Mouse (Mus musculus) neural tube, embryonic 12.5 days (tissue): ENCODE measurements around the gene Nae1. TPM values are rescaled to one million over a fixed set of nuclear protein-coding genes. Genes with fewer than 3 reads are reported as not detected.
"Not testable (repeated sequence)": the region's sequence is repeated elsewhere in the genome, so short reads cannot be mapped to it uniquely, and the experiment has no call there.

Experiments used
- ATAC-seq: fragments of 200-750 bp; cut with Nextera tagmentation; 2 replicates; pipeline ENCODE4 v1.8.0; 2017; ENCODE audit warnings: low read depth, mild to moderate bottlenecking, moderate TSS enrichment, moderate library complexity; ENCODE audit not compliant: low FRiP score
- H3K27ac ChIP-seq: fragments of 300-500 bp; sonication (generic); 2 replicates; pipeline ENCODE4 v1.5.1; 2016
- H3K27me3 ChIP-seq: fragments of 300-500 bp; sonication (generic); replicated peaks from 2 replicates; pipeline ENCODE4 v1.6.1; 2016; ENCODE audit warnings: mild to moderate bottlenecking
- H3K36me3 ChIP-seq: fragments of 300-500 bp; sonication (generic); 2 replicates; pipeline ENCODE4 v1.6.1; 2016; ENCODE audit warnings: mild to moderate bottlenecking
- H3K4me1 ChIP-seq: fragments of 300-500 bp; sonication (generic); 2 replicates; pipeline ENCODE4 v1.6.1; 2016
- H3K4me2 ChIP-seq: fragments of 300-500 bp; sonication (generic); replicated peaks from 2 replicates; pipeline ENCODE4 v1.6.1; 2016; ENCODE audit warnings: mild to moderate bottlenecking
- H3K4me3 ChIP-seq: fragments of 300-500 bp; sonication (generic); 2 replicates; pipeline ENCODE4 v1.5.1; 2016
- H3K9ac ChIP-seq: fragments of 300-500 bp; sonication (generic); 2 replicates; pipeline ENCODE4 v1.6.1; 2016; ENCODE audit warnings: mild to moderate bottlenecking
- H3K9me3 ChIP-seq: fragments of 300-500 bp; sonication (generic); 2 replicates; pipeline ENCODE4 v1.6.1; 2016; ENCODE audit warnings: mild to moderate bottlenecking
- WGBS: fragments of 180-500 bp; shearing (Covaris S2); methylation state at CpG from one replicate; pipeline ENCODE4 v1.1.7; 2016; 5-methylcytosine and 5-hydroxymethylcytosine counted together
- polyA plus RNA-seq: library from polyadenylated mRNA; unstranded; fragments of >200 nt; fragmentation: Nextera tagmentation; extraction: Ambion mirVana; gene quantifications from 2 replicates; pipeline ENCODE4 v1.2.1, GENCODE M21; 2016

The Nae1 gene
- 112 and 124 TPM in 2 replicates for polyA plus RNA-seq

DNA sequence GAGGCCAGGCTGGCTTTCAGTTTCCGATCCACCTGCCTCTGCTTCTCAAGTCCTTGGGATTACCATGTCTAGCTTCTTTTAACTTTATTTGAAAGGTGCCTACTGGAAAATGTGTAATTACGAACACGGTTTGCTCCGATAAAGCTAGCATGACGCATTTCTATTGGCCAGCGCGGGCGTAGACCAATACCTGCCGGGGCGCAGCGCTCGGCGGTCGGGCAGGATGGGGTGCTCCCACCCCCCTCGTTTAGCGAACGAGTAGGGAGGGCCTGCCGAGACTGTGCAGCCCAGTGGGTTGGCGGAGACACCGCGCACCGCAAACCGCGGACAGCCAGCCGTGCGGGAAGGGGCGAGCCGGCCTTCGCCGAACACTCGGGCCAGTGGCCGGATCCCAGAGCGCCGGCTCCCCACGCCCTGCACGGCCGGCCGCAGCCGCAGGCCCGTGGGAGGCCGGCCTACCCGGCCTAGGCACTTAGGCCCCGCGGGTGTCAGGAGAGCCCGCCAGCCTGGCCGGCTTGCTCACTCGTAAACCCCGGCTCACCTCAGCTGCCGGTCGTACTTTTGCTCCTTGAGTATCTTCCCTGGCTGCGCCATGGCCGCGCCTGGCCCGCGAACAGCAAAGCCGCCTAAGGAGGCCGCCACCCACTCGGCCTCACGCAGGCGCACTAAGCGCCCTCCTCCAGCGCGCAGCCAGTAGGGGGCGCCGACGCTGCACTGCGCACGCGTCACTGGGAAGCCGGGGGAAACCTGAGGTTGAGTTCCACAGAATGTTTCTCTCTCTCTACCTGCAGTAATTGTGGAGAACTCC, at the start of gene Nae1, which contains the start of gene Car7:
Nae1 (minus strand) TSS at position 667 of the 808 bp plus-strand sequence.
Car7 (plus strand) TSS at position 719 of the 808 bp plus-strand sequence.
- WGBS, result under 1% methylated on average over 70 of the region's 70 CpGs
- peaks cover 7% of the 10 kb centered on the region for H3K27me3 ChIP-seq
- H3K27ac ChIP-seq, result peak within 1 kb of the TSS; percentile 38; the same call in 1 of the 2 replicates
- H3K4me3 ChIP-seq, result peak within 1 kb of the TSS; percentile 86
- H3K9ac ChIP-seq, result peak within 1 kb of the TSS; percentile 89
- peaks cover 14% of the 10 kb centered on the region for H3K36me3 ChIP-seq
- H3K4me1 ChIP-seq, result peaks cover 15% of the 10 kb centered on the region; the same call in 1 of the 2 replicates
- H3K4me2 ChIP-seq, result peak within 1 kb of the TSS; percentile 72
- ATAC-seq, result peak; percentile 98
- H3K9me3 ChIP-seq, result no peaks in the 10 kb centered on the region

DNA sequence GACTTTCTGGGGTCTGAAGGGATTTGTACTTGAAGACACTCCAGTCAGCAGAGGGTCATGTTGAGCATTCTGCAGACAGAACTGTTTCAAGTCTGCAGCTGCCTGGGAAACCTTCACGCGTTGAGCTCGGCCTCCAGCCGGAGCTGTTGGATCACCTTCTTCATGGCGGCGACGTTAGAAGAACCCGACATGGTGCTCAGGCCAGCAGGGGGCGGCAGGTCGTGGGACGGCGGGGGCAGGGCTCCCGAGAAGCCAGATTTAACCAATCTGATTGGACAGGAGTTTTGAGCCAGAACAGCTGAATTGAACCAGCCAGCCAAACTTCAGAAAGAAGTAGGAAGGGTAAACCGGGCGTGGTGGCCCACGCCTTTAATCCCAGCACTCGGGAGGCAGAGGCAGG, 43.2 kb upstream of the Nae1 start:
- H3K4me2 ChIP-seq, result not testable (repeated sequence)

DNA sequence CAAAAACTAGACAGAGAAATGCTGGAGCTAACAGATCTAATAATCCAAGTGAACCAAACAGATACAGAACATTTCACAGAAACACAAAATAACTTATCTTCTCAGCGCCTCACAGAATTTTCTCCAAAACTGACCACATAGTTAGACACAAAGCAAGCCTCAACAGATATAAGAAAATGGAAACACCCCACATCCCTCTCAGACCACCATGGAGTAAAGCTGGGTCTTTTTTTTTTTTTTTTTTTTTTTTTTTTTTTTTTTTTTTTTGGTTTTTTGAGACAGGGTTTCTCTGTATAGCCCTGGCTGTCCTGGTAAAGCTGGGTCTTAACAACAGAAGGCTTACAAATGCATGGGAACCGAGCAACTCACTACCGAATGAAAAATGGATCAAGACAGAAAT, 42.4 kb upstream of the Nae1 start:
- Histone ChIP-seq H3K4me2 (no peak overlapping the region), H3K9ac (no peak overlapping the region), H3K27me3 (no peaks in the 10 kb centered on the region), H3K36me3 (no peaks in the 10 kb centered on the region), H3K9me3 (no peaks in the 10 kb centered on the region), H3K4me3 (no peak overlapping the region), H3K4me1 (no peaks in the 10 kb centered on the region), H3K27ac (no peak overlapping the region)
- 90% methylated on average over 3 of the region's 3 CpGs for WGBS
- ATAC-seq, result no peak

More for the DNA sequence above, 43.2 kb upstream of the Nae1 start:
- not testable (repeated sequence) for H3K27ac ChIP-seq, H3K9ac ChIP-seq, H3K27me3 ChIP-seq, H3K4me3 ChIP-seq, ATAC-seq, H3K9me3 ChIP-seq, H3K4me1 ChIP-seq, H3K36me3 ChIP-seq
- WGBS, result 78% methylated on average over 17 of the region's 17 CpGs

DNA sequence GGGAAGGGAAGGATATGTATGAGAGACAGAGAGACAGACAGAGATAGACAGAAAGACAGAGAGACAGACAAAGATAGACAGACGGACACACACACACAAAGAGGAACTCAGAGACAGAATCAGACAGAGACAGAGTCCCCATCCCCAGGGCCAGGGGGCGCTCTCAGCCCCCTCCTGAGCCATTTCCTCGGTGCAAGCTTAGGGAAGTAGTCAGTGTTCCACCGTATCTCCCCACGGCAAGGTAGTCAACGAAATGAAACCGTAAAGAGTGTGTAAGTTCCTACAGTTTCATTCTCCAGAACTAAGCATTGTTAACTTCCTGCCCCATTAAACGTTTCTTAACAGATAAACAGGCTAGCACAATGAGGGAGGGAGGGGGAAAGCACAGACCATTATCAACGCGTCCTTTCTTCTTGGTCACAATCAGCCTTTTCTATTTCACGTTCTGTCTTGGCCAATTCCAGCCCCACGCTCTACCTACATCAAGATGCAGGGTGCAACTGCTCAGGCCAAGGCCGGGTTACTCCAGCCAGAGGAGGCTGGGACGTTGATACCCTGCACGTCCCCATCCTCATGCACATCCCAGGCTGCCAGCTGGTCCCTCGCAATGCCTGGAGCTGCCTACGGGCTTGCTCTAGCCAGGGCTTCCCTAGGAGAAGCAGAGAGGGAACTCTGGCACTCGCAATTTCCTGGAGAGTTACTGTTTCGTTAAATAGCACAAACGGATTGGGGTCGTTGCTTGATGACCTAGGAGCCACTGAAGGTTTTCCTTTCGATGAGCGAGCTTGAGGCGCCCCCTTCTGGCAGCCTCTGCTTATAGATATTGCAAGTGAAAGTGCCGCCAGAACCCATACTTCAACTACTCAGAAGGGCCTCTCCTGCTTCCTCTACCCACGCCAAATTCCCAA, 36.3 kb upstream of the Nae1 start:
- peak; percentile 76 for ATAC-seq
- H3K36me3 ChIP-seq, result no peaks in the 10 kb centered on the region
- H3K27ac ChIP-seq, result no peak overlapping the region
- 6% methylated on average over 26 of the region's 26 CpGs for WGBS
- H3K9ac ChIP-seq, result peak overlapping the region; percentile 48
- H3K4me3 ChIP-seq, result peak overlapping the region; percentile 33
- H3K27me3 ChIP-seq, result no peaks in the 10 kb centered on the region
- no peaks in the 10 kb centered on the region for H3K9me3 ChIP-seq
- no peaks in the 10 kb centered on the region; the same call in 1 of the 2 replicates for H3K4me1 ChIP-seq
- H3K4me2 ChIP-seq, result peak overlapping the region; percentile 63

DNA sequence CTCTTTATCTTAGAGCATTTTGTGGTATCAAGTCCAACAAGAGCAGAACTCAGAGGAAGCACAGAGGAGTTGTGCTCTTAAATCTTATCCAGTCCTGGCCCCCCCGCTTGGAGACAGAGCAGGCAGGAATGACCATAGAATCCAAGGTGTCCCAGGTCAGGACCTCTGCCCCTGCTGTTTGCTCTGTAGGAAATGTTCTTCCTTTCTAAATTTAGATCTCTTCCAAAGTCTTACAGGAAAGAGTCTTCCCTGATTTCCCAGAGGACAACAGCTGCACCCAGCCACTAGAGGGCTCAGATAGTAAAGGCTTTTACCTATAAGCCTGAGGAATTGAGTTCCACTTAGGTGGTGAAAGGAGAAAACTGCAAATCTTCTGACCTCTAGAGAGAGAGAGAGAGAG, 35.1 kb upstream of the Nae1 start:
- Histone ChIP-seq H3K36me3 (no peaks in the 10 kb centered on the region), H3K27me3 (no peaks in the 10 kb centered on the region), H3K9ac (no peak overlapping the region), H3K4me1 (no peaks in the 10 kb centered on the region; the same call in 1 of the 2 replicates), H3K4me2 (no peak overlapping the region), H3K9me3 (no peaks in the 10 kb centered on the region), H3K4me3 (no peak overlapping the region), H3K27ac (no peak overlapping the region)
- no peak for ATAC-seq
- 42% methylated on average over 1 of the region's 1 CpGs for WGBS

DNA sequence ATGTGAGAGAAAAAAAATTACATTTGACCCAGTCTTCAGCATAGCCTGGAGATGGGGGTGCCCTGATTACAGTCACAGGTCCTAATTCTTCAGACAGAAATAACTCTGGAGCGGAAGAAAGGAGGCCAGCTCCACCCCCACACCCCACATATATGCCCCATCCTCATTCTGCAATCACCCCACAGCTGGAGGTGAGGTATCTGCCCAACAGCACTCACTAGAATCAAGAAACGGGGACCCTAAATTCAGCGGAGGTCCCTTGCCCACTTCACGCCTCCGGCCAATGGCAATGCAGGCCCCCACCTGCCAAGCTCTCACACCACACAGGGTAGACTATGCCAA, 31.0 kb upstream of the Nae1 start:
- H3K4me2 ChIP-seq, result no peak overlapping the region
- no peaks in the 10 kb centered on the region for H3K36me3 ChIP-seq
- H3K4me3 ChIP-seq, result no peak overlapping the region
- no peak overlapping the region for H3K27ac ChIP-seq
- ATAC-seq, result peak; percentile 17; the same call in 1 of the 2 replicates
- WGBS, result 97% methylated on average over 5 of the region's 5 CpGs
- H3K9me3 ChIP-seq, result no peaks in the 10 kb centered on the region
- H3K9ac ChIP-seq, result no peak overlapping the region
- no peaks in the 10 kb centered on the region for H3K27me3 ChIP-seq
- no peaks in the 10 kb centered on the region for H3K4me1 ChIP-seq

DNA sequence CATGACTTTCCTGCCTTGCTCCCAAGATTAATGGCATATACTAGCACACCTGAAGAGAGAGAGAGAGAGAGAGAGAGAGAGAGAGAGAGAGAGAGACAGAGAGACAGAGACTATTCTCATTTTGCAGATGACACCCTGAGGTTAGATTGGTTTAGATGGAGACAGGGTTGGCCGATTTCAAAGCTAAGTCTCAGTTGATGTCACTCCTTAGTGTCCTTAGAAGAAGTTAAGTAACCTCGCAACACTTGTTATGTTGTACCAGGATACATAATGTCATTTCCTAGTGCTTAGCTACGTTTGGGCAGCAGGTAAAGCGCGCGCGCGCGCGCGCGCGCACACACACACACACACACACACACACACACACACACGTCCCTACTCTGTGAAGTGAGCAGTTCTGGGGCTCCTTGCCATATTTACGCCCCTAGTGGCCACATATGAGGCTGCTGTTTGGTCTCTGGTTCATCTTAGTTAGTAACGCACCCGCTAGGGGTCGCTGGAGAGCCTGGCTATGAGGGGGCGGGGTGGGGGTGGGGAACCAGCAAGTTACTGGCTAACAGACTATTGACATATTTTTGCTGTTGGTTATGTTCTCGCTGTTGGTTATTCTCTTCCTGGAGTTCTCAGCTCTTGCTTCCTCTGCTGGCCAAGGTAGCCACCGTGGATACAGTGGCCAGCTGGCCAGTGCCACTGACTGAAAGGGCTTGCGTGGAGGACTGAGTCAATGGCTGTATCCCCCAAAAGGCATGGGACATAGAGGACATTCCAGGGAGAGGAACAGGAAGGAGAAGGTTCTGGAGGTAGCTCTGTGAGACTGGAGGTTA, 30.4 kb upstream of the Nae1 start:
- H3K4me2 ChIP-seq, result peak overlapping the region; percentile 34
- ATAC-seq, result peak; percentile 92

DNA sequence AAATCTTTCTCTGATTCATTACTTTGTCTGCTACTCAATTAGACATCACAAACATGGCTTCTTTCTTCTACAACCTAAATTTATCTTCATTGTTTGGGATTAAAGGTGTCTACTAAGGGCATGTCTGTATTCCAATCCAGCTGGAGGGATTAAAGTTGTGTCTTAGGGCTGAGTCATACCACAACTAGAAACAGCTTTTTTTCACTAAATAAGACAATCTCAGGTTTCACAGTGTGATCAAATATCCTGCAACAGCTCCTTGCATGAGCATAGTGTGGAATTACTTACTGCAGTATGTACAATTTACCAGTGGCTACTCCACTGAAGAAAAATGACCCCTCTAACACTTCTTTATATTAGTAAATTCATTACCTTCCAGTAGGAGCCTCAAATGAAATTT, 26.3 kb upstream of the Nae1 start:
- Histone ChIP-seq H3K4me3 (no peak overlapping the region), H3K27ac (no peak overlapping the region), H3K9ac (no peak overlapping the region), H3K9me3 (no peaks in the 10 kb centered on the region), H3K4me1 (no peaks in the 10 kb centered on the region), H3K36me3 (no peaks in the 10 kb centered on the region), H3K27me3 (no peaks in the 10 kb centered on the region), H3K4me2 (no peak overlapping the region)
- ATAC-seq, result no peak

More for the DNA sequence above, 30.4 kb upstream of the Nae1 start:
- H3K9ac ChIP-seq, result no peak overlapping the region
- H3K27me3 ChIP-seq, result no peaks in the 10 kb centered on the region
- H3K36me3 ChIP-seq, result no peaks in the 10 kb centered on the region
- H3K27ac ChIP-seq, result no peak overlapping the region
- WGBS, result 18% methylated on average over 22 of the region's 22 CpGs
- H3K4me3 ChIP-seq, result no peak overlapping the region
- H3K9me3 ChIP-seq, result no peaks in the 10 kb centered on the region
- no peaks in the 10 kb centered on the region for H3K4me1 ChIP-seq

DNA sequence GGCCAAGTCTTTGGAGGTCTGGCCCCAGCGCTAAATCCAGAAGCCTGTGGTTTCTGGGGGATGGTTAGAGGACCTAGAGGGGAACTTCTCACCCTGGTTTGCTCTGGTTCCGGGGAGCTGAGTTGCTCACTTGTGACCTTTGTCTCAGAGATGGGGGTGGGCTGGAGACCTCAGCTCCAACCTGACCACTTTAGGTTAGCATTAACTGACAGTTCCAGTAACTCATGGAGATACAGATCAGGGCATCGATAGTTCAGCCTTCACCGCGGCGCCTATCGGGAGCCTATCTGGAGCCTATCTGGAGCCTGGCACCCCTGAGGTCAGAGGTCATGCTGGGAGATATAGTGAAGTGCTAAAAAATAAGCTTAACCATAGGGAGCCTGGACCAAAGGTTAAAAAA, 22.8 kb upstream of the Nae1 start:
- H3K27ac ChIP-seq, result no peak overlapping the region
- H3K9ac ChIP-seq, result no peak overlapping the region
- no peaks in the 10 kb centered on the region for H3K9me3 ChIP-seq
- H3K36me3 ChIP-seq, result no peaks in the 10 kb centered on the region
- no peak for ATAC-seq
- WGBS, result 91% methylated on average over 7 of the region's 7 CpGs
- H3K4me3 ChIP-seq, result no peak overlapping the region
- no peak overlapping the region for H3K4me2 ChIP-seq
- H3K27me3 ChIP-seq, result no peaks in the 10 kb centered on the region
- H3K4me1 ChIP-seq, result no peaks in the 10 kb centered on the region

DNA sequence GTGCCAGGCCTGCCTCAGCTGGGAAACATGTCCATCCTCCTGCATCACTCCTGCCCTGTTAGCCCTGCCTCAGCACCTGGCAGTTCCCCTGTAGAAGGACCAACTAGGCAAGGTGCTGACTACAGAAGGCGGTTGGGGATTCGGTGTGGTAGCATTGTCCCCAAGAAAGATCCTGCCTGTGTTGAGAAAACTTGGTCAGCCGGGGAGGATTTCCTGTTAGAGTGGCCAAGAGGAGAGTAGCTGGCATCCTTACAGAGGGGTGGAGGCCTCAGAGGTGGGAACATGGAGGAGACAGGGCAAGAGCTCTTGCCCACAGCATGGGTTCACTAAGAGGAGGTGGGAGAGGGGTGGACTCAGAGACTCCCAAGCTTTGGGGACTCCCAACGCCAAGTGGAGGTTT, 20.8 kb upstream of the Nae1 start:
- no peak for ATAC-seq
- 90% methylated on average over 4 of the region's 4 CpGs for WGBS
- H3K27ac ChIP-seq, result no peak overlapping the region

DNA sequence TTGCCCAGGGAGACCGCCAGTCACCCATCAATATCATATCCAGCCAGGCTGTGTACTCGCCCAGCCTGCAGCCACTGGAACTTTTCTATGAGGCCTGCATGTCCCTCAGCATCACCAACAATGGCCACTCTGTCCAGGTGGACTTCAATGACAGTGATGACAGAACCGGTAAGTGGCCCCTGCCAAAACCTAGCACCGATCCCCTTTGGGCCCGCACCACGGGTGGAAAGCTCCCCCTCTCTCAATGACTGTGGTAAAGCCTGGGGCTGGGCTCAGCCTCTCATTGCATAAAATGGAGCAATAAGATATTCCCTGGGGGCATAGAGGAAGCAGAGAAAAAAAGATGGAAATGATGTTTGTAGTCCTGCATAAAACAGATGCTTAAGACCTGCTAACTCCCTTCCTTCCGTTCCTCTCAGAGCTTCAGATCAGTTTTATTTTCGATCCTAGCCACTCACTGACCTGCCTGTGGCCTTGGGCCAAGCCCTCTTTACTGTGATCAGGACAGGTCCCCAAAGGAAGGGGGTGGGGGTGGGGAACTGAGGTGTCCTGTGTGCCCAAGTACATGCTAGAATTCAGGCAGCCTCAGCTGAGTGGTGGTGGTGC, 9.1 kb upstream of the Nae1 start:
- WGBS, result 83% methylated on average over 8 of the region's 8 CpGs
- Histone ChIP-seq H3K27ac (no peak overlapping the region), H3K4me2 (no peak overlapping the region), H3K4me1 (peaks cover 11% of the 10 kb centered on the region), H3K9ac (no peak overlapping the region), H3K36me3 (no peaks in the 10 kb centered on the region), H3K9me3 (no peaks in the 10 kb centered on the region), H3K27me3 (peaks cover 61% of the 10 kb centered on the region), H3K4me3 (no peak overlapping the region)
- no peak for ATAC-seq

More for the DNA sequence above, 20.8 kb upstream of the Nae1 start:
- no peaks in the 10 kb centered on the region for H3K27me3 ChIP-seq
- H3K4me1 ChIP-seq, result no peaks in the 10 kb centered on the region
- no peak overlapping the region for H3K4me3 ChIP-seq
- no peak overlapping the region for H3K9ac ChIP-seq
- no peaks in the 10 kb centered on the region for H3K9me3 ChIP-seq
- no peak overlapping the region for H3K4me2 ChIP-seq
- H3K36me3 ChIP-seq, result no peaks in the 10 kb centered on the region
